Mouse (Mus musculus) c-Kit-positive CD71-positive TER-119-positive erythroid progenitor cells, embryonic 14.5 days (primary cell): ENCODE data around the gene Ehbp1.

Experiments
- DNase-seq: peaks from one replicate; pipeline ENCODE4 v3.0.0-alpha.2; 2013; ENCODE audit warnings: low spot score

The Ehbp1 gene

GRCm38 (mm10) chr11:22055908-22056307, 286.2 kb downstream of the Ehbp1 start:
- no peak for DNase-seq

GRCm38 (mm10) chr11:22053034-22053668, 288.9 kb downstream of the Ehbp1 start:
- no peak for DNase-seq

- no peak for DNase-seq
Observed at GRCm38 (mm10) chr11:22050864-22051263, 291.2 kb downstream of the Ehbp1 start.

GRCm38 (mm10) chr11:22039854-22040426, 302.2 kb downstream of the Ehbp1 start:
- DNase-seq: no peak

GRCm38 (mm10) chr11:22034564-22035105, 307.5 kb downstream of the Ehbp1 start:
- DNase-seq: no peak

GRCm38 (mm10) chr11:22033582-22033981, 308.5 kb downstream of the Ehbp1 start:
- DNase-seq: no peak

- no peak for DNase-seq
Observed at GRCm38 (mm10) chr11:22020602-22021001, 321.5 kb downstream of the Ehbp1 start.

- no peak for DNase-seq
Observed at GRCm38 (mm10) chr11:22017444-22017843, 324.6 kb downstream of the Ehbp1 start.

- DNase-seq: no peak
Observed at GRCm38 (mm10) chr11:22016341-22016740, 325.8 kb downstream of the Ehbp1 start.

- DNase-seq: no peak
Observed at GRCm38 (mm10) chr11:22008817-22009216, 333.3 kb downstream of the Ehbp1 start.

GRCm38 (mm10) chr11:22008129-22008596, 333.9 kb downstream of the Ehbp1 start:
- no peak for DNase-seq

GRCm38 (mm10) chr11:22007781-22008110, 334.3 kb downstream of the Ehbp1 start:
- no peak for DNase-seq

GRCm38 (mm10) chr11:22007088-22007780, 334.9 kb downstream of the Ehbp1 start:
- no peak for DNase-seq

- no peak for DNase-seq
Observed at GRCm38 (mm10) chr11:22006471-22007087, 335.5 kb downstream of the Ehbp1 start.

- DNase-seq: no peak
Observed at GRCm38 (mm10) chr11:22005281-22005870, 336.7 kb downstream of the Ehbp1 start.

GRCm38 (mm10) chr11:22004331-22004841, 337.7 kb downstream of the Ehbp1 start:
- no peak for DNase-seq

GRCm38 (mm10) chr11:22003341-22003981, 338.6 kb downstream of the Ehbp1 start:
- no peak for DNase-seq

- no peak for DNase-seq
Observed at GRCm38 (mm10) chr11:22002783-22003340, 339.2 kb downstream of the Ehbp1 start, which contains the start of gene Otx1. Otx1 (minus strand) TSS chr11:22002897.

- no peak for DNase-seq
Observed at GRCm38 (mm10) chr11:22002062-22002782, 339.9 kb downstream of the Ehbp1 start.

GRCm38 (mm10) chr11:22001321-22002061, 340.6 kb downstream of the Ehbp1 start:
- DNase-seq: no peak
